In genomic region chr17:76484130-76484529, GRCm38 (mm10) we compare ENCODE assay signal across 17 mouse cellular contexts.
DNase-seq lines count a peak whose midpoint lies in the region; ATAC-seq and TF ChIP-seq lines count a peak whose summit lies in the region.
"Had no signal": no experiment of that assay in that cellular context is flagged by ENCODE, and none has a peak within 500 bp of the region (broad histone marks: within the 10 kb centered on the region; RNA-seq: fewer than 3 reads in every experiment).

No protein-coding gene starts in this region.

- no peak overlapping the region for H3K27ac ChIP-seq in lung, postnatal 0 days (ENCODE audit: low read length)
- no peak overlapping the region for H3K27ac ChIP-seq in MEL (ENCODE audit: control insufficient read depth, low read depth, low read length)
- H3K27ac ChIP-seq: embryonic facial prominence, embryonic 12.5 days; hindbrain, embryonic 14.5 days; intestine, embryonic 15.5 days; limb, embryonic 15.5 days; liver, embryonic 15.5 days; midbrain, embryonic 15.5 days had no signal

- no peak overlapping the region for H3K4me2 ChIP-seq in lung, postnatal 0 days (replicated peaks; ENCODE audit: low read depth, low read length)
- H3K4me2 ChIP-seq: embryonic facial prominence, embryonic 12.5 days; heart, embryonic 11.5 days; hindbrain, embryonic 14.5 days; intestine, embryonic 15.5 days; limb, embryonic 15.5 days; liver, embryonic 15.5 days; midbrain, embryonic 15.5 days had no signal

- TF ChIP-seq EP300 in lung, postnatal 0 days (IDR thresholded peaks at IDR 0.05), result no peak
- TF ChIP-seq EP300 in MEL (IDR thresholded peaks at IDR 0.05; ENCODE audit: low read depth in 1 of 2, low read length in 2 of 2), result no peak

- no peak for TF ChIP-seq CTCF in lung, postnatal 0 days (IDR thresholded peaks at IDR 0.05)
- TF ChIP-seq CTCF in MEL (IDR thresholded peaks at IDR 0.05 in 2 of 3, conservative IDR thresholded peaks at IDR 0.05 in 1 of 3; ENCODE audit: control insufficient read depth in 1 of 3, insufficient read depth in 1 of 3, low read depth in 2 of 3, low read length in 3 of 3, poor library complexity in 1 of 3, severe bottlenecking in 1 of 3), result no peak

- no peak for TF ChIP-seq POLR2A in MEL (IDR thresholded peaks at IDR 0.05; ENCODE audit: control insufficient read depth in 1 of 2, insufficient read depth in 1 of 2, low read depth in 1 of 2, low read length in 2 of 2, poor library complexity in 1 of 2)

- no peak overlapping the region for H3K4me3 ChIP-seq in lung, postnatal 0 days (ENCODE audit: low read depth, low read length)
- 0 out of 4 replicates have a peak overlapping the region, but pooled peaks of 1 of the 2 experiments have one; percentile 19 for H3K4me3 ChIP-seq in MEL (ENCODE audit: control insufficient read depth in 1 of 2, insufficient read depth in 1 of 2, low read depth in 2 of 2, low read length in 2 of 2)
- H3K4me3 ChIP-seq: embryonic facial prominence, embryonic 12.5 days; intestine, embryonic 15.5 days; limb, embryonic 15.5 days; liver, embryonic 15.5 days; midbrain, embryonic 15.5 days had no signal

- H3K27me3 ChIP-seq in lung, postnatal 0 days (replicated peaks; ENCODE audit: insufficient read depth, low read length), result no peaks in the 10 kb centered on the region
- H3K27me3 ChIP-seq in MEL (ENCODE audit: control insufficient read depth in 1 of 2, insufficient read depth in 2 of 2, low read length in 2 of 2), result no peaks in the 10 kb centered on the region
- H3K27me3 ChIP-seq: embryonic facial prominence, embryonic 12.5 days; intestine, embryonic 15.5 days; limb, embryonic 15.5 days; liver, embryonic 15.5 days; midbrain, embryonic 15.5 days had no signal

- H3K79me2 ChIP-seq in MEL (ENCODE audit: control insufficient read depth, insufficient read depth, low read length, poor library complexity), result no peaks in the 10 kb centered on the region

- H3K36me3 ChIP-seq in lung, postnatal 0 days (ENCODE audit: insufficient read depth, low read length), result no peaks in the 10 kb centered on the region
- H3K36me3 ChIP-seq in MEL (ENCODE audit: control insufficient read depth in 1 of 2, insufficient read depth in 2 of 2, low read length in 2 of 2), result no peaks in the 10 kb centered on the region; a peak in 1 of 4 replicates
- H3K36me3 ChIP-seq: embryonic facial prominence, embryonic 12.5 days; intestine, embryonic 15.5 days; limb, embryonic 15.5 days; liver, embryonic 15.5 days; midbrain, embryonic 15.5 days had no signal

- H3K4me1 ChIP-seq in lung, postnatal 0 days (ENCODE audit: insufficient read depth, low read depth, low read length), result no peaks in the 10 kb centered on the region
- H3K4me1 ChIP-seq in MEL (ENCODE audit: control insufficient read depth in 1 of 2, insufficient read depth in 2 of 2, low read length in 2 of 2), result peaks cover 0 to 3% of the 10 kb centered on the region in 2 experiments; a peak in 3 of 4 replicates
- H3K4me1 ChIP-seq: embryonic facial prominence, embryonic 12.5 days; intestine, embryonic 15.5 days; limb, embryonic 15.5 days; liver, embryonic 15.5 days; midbrain, embryonic 15.5 days had no signal

- H3K9ac ChIP-seq in lung, postnatal 0 days (replicated peaks; ENCODE audit: low read depth), result no peak overlapping the region
- H3K9ac ChIP-seq in MEL (ENCODE audit: control insufficient read depth, low read depth, low read length, poor library complexity, severe bottlenecking), result no peak overlapping the region
- H3K9ac ChIP-seq: embryonic facial prominence, embryonic 12.5 days; hindbrain, embryonic 14.5 days; intestine, embryonic 15.5 days; limb, embryonic 15.5 days; liver, embryonic 15.5 days; midbrain, embryonic 15.5 days had no signal

- no peaks in the 10 kb centered on the region for H3K9me3 ChIP-seq in lung, postnatal 0 days (ENCODE audit: low read length)
- H3K9me3 ChIP-seq in MEL (replicated peaks; ENCODE audit: insufficient read depth, low read length), result no peaks in the 10 kb centered on the region
- H3K9me3 ChIP-seq: embryonic facial prominence, embryonic 12.5 days; intestine, embryonic 15.5 days; limb, embryonic 15.5 days; liver, embryonic 15.5 days; midbrain, embryonic 15.5 days had no signal

- no peak for ATAC-seq in lung, postnatal 0 days
- ATAC-seq: intestine, embryonic 15.5 days; midbrain, embryonic 15.5 days had no signal

- 45% methylated on average over 2 of the region's 2 CpGs for WGBS in lung, postnatal 0 days

- TF ChIP-seq RAD21 in MEL (IDR thresholded peaks at IDR 0.05; ENCODE audit: low read depth, low read length), result no peak

- DNase-seq in heart, postnatal 4 days, result peak; percentile 4
- no peak for DNase-seq in heart, adult 9 months (ENCODE audit: low spot score in 2 of 2)
- DNase-seq in lung, postnatal 0 days (ENCODE audit: low spot score), result peak; percentile 5
- DNase-seq in lung, postnatal 25 days (ENCODE audit: low spot score), result no peak
- DNase-seq in MEL (ENCODE audit: low read depth, low spot score) (peak; percentile 43), MEL-GATA-1-ER (ENCODE audit: extremely low read depth, low read depth) (peak; percentile 9)
- no peak for DNase-seq in spleen, adult 18-20 months
- DNase-seq: cerebellum, adult 9-10 months; retina, postnatal 1 day; thymus, postnatal 25 days had no signal

TF ChIP-seq in MEL, 35 proteins besides CTCF, POLR2A, EP300 and RAD21:
- TF ChIP-seq ZC3H11A (IDR thresholded peaks at IDR 0.05; ENCODE audit: low read depth, low read length) (no peak), ZMIZ1 (IDR thresholded peaks at IDR 0.05; ENCODE audit: low read depth, low read length) (no peak), UBTF (IDR thresholded peaks at IDR 0.05; ENCODE audit: borderline replicate concordance, insufficient read depth, low read depth, low read length) (no peak), ZKSCAN1 (IDR thresholded peaks at IDR 0.05; ENCODE audit: low read depth, low read length) (no peak), ETS1 (IDR thresholded peaks at IDR 0.05; ENCODE audit: low read depth, low read length) (peak; percentile 50; the same call in 1 of the 2 replicates), E2F4 (IDR thresholded peaks at IDR 0.05; ENCODE audit: borderline replicate concordance, low read depth, low read length) (no peak), TCF12 (IDR thresholded peaks at IDR 0.05; ENCODE audit: low read depth, low read length) (no peak), MYC (IDR thresholded peaks at IDR 0.05; ENCODE audit: low read depth, low read length) (no peak), NRF1 (IDR thresholded peaks at IDR 0.05; ENCODE audit: insufficient read depth, low read depth, low read length, poor library complexity, severe bottlenecking) (no peak), MYB (IDR thresholded peaks at IDR 0.05; ENCODE audit: low read depth, low read length) (no peak), MAFK (IDR thresholded peaks at IDR 0.05; ENCODE audit: borderline replicate concordance, low read depth, low read length) (0 out of 2 replicates have a peak, but pooled peaks have one; percentile 64)

Comparison
In these comparisons a context has a peak if more than half of its experiments do, and no peak if none do; other contexts are left out.
1. DNase-seq: peak in heart, postnatal 4 days (single experiment), lung, postnatal 0 days (single experiment), MEL (single experiment) and MEL-GATA-1-ER (single experiment); none in heart, adult 9 months (0 of 2), lung, postnatal 25 days (single experiment) and spleen, adult 18-20 months (0 of 2).